Mouse (Mus musculus) forelimb bud, embryonic 11.5 days (tissue): ENCODE results near the gene Vmn2r29.
"Not testable (repeated sequence)": the region's sequence is repeated elsewhere in the genome, so short reads cannot be mapped to it uniquely, and the experiment has no call there.

Experiments used
- DNase-seq: peaks from one replicate; pipeline ENCODE4 v3.0.0-alpha.2; 2012; ENCODE audit warnings: low read depth, low spot score

Vmn2r29 gene

DNA sequence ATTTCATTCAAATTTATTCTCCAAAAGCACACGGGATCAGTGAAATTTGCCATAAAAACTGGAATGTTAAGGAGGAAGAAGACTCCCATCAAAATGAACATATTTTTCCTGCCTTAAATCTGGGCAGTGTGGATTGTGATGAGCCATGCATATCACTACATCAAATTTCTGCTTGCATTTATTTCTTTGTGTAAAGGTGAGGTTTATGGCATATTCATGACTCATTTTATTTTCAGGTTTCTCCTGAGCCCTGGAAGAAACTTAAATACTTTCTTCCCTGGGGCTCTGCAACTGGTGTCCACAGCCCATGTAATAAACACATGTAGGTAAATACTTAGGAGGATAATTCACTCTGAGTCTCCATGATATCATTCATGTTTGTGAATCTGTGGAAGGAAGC is at the start of gene Vmn2r29:
Gene Vmn2r29 (minus strand): TSS at position 101 of the 400 bp plus-strand sequence.
- not testable (repeated sequence) for DNase-seq

DNA sequence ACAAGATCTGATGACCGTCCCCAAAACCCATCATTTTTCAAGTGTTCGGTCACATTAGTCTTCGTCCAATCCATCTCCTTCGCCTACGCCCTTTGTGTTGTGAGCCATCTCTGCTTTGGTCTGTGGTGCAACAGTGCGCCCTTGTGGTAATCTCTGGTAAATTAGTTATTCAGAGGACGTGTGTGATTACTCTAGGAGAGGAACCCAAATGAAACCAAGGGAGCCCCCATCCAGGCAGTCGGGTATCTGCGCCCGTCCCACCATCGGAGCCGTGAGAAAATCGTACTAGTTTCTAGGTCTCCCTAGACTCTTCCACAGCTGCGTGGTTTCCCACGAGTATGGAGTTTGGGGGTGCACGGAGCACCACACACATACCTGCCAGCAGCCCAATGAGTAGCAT is 48.5 kb upstream of the Vmn2r29 start:
- DNase-seq: peak; percentile 60

DNA sequence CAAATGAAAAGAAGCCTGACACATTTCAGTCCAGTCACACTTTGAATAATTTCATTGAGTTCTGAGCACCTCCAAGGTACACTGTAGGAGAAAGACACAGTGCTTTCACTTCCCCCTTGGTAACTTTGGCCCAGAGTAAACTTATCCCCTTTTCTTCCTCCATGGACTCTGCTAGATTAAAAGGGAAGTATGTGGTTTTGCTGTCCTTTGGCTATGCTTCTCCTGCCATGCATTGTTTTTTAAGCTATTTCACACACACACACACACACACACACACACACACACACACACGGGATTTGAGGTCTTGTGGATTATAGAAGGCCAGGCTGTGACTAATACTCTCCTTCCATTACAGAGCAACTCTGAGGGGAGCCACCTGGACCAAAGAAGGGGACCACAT is 34.3 kb upstream of the Vmn2r29 start:
- no peak for DNase-seq

DNA sequence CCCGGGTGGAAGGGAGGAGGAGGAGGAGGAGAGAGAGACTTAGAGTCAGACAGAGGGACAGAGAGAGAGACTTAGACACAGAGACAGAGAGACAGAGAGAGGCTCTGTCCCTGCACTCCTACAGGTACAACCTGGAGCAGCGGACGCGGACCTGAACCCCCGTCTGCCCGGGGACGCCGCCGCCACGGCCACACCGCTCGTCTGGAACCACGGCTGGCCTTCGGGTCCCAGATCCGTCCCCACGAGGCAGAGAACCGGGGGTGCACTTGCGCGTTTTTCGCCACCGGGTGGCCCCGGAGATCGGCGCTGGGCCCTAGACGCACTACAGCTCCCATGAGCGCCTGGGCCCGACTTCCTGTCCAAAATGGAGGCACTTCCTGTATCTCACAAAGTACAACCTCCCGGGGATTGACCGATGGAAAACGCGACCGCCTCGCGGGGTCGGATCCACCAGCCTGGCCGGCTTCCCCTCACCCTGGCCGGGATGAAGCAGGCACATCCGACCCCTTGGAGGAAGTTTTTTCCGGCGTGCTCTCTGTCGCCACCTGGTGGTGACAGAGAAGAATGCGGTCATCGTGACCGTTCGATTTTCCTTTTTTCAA is 30.9 kb upstream of the Vmn2r29 start, which contains the start of gene Gm45844:
Gene Gm45844 (minus strand): TSS at position 324 of the 602 bp plus-strand sequence.
- peak; percentile 74 for DNase-seq

DNA sequence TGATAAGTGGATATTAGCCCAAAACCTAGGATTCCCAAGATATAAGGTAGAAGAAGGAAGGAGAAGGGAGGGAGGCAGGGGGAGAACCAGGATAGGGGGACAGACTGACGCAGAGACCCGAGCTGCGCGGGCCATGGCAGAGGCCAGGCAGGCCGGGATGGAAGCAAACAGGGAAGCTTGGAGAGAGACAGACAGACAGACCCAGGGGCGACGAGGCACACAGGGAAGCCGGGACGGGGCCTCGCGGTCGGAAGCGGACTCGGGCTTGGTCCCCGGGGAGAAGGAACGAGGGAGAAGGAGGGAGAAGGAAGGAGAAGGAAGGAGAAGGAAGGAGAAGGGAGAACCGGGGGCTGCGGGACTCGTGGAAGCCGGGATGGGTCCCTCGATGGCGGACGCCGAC is 30.4 kb upstream of the Vmn2r29 start:
- DNase-seq: peak; percentile 42

DNA sequence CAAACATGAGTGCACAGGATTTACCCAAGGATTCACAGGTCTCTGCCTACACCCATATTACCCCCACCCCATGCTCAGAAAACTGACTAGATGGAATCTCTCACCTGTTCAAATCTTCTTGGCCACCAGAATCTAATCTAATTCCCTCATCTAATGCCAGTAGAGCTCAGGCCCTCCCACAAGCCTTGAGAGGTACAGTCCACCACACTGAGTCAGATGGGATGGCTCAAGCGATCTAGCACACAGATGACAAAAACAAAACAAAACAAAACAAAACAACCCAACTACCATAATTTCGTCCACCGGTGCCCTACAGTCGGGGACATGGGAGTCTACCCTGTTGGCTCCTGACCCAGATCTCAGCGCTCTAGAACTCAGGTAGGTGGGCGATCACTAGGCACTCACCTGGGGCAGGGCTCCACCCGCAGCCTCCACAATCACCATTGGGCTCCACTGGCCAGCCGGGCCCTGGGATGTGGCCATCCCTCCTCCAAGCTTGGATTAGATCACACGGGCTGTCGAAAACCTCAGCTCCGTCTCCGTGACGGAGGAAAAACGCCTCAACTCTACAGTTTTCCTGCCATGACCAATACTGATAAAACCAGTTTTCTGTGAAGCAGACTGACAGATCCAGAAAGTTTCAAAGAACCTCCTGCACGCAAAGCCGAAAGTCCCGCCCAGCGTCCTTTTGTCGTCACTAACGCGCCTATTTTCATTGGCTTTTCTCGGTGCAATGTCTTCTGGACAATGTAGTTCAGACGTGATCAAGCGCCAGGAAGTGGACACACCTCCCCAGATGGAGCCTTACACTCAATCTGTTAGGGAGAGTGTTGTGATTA is 37.6 kb downstream of the Vmn2r29 start, which contains the start of gene Zfp772:
Gene Zfp772 (minus strand): TSS at position 686 of the 839 bp plus-strand sequence.
- DNase-seq: not testable (repeated sequence)

DNA sequence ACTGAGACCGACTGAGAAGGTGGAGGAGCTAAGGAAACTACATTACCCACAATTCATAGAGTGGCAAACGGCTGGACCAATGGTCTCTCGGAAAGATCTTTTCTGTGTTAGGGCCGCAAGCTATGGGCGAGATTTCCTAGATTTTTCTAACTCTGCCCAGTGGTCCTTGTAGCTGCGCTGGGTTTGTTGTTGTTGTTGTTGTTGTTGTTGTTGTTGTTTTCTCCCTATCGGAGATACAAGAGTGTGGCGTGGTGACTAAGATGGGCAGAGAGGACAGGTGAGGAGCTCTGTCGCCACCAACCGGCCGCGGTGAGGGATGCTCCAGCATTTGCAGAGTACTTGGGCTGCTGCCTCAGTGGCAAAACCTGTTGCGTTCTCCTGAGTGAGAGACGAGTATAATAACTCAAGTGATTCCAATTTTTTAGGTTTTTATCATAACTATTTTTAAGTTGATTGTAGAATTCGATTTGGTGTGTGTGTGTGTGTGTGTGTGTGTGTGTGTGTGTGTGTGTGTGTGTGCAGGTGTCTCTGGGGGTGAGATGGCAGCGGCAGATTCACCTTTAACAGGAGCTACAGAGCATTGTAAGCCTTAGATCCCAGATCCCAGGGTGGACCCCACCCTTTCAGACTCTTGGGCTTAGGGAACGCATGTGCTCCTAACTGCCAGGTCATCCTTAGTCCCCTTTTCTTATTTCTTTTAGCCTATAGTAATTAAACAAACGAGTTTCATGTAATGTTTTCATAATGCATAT is 58.8 kb downstream of the Vmn2r29 start:
- peak; percentile 59 for DNase-seq

DNA sequence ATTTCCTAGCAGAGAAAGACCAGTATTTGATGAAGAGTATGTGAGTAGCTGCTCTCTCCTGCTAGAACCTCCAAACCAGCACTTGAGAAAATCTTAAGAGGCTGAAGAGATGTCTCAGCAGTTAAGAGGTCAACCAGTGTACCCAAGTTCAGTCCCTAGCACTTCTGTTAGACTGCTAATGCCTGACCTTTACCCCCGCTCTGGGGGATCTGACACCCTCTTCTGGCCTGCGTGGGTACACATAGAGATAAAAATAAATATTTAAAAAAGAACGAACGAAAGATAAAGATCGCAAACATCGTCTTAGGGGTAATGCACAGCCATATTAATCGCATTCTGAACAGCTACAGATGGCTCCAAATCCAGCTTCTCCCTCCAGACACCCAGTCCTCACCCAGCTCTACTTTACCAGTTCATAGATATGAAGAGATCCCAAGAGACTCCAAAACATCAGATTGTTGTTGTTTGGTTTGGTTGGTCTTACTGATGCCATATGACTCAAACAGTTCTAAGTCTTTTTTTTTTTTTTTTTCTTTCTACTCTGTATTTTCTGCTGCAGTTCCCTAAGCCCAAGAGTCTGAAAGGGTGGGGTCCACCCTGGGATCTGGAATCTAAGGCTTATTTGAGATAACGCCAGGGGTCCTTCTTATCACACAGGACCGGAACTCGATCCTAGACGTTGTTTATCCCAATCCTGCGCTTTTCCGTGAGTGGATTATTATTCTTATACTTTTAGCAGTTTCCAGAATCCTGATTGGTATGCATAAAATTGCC is 59.5 kb downstream of the Vmn2r29 start:
- DNase-seq: no peak

DNA sequence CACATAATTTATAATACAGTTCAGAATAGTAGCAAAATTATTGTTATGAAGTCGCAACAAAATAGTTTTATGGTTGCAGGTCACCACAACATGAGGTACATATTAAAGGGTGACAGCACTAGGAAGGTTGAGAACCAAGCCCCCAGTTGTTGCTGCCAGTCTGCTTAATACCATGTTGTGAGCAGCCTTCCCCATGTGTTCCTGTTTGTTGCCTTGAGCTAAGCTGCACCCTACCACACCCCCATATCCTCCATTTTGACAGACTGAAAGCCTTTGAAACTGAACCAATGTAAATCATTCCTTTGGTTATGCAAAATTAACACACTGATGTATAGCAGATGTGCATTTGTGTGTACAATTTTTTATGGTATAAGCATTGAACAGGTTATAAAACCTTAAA is 61.2 kb downstream of the Vmn2r29 start:
- DNase-seq: peak; percentile 46
